Mouse (Mus musculus): ENCODE data around the gene Gm5152.
"Not testable (repeated sequence)": the region's sequence is repeated elsewhere in the genome, so short reads cannot be mapped to it uniquely, and the experiment has no call there.

Gene Gm5152

GRCm38 (mm10) chr5:10246426-10246825 is at the start of gene Gm5152:
Gene Gm5152, minus strand, starts transcription at chr5:10246526.
- not testable (repeated sequence) for DNase-seq

GRCm38 (mm10) chr5:10254768-10255167 is 8.4 kb upstream of the Gm5152 start:
- DNase-seq: not testable (repeated sequence)

- not testable (repeated sequence) for DNase-seq
Observed at GRCm38 (mm10) chr5:10245770-10246169, 556 bp downstream of the Gm5152 start.

GRCm38 (mm10) chr5:10240436-10240835 is 5.9 kb downstream of the Gm5152 start:
- not testable (repeated sequence) for DNase-seq

- DNase-seq: no peak
Observed at GRCm38 (mm10) chr5:10220317-10220716, 26.0 kb downstream of the Gm5152 start.

GRCm38 (mm10) chr5:10203067-10203466 is 43.3 kb downstream of the Gm5152 start:
- no peak for DNase-seq

GRCm38 (mm10) chr5:10196880-10197279 is 49.4 kb downstream of the Gm5152 start:
- no peak for DNase-seq

Data from retina, postnatal 1 day (tissue).